ENCODE assay signal across 8 mouse cellular contexts in the genomic region with DNA sequence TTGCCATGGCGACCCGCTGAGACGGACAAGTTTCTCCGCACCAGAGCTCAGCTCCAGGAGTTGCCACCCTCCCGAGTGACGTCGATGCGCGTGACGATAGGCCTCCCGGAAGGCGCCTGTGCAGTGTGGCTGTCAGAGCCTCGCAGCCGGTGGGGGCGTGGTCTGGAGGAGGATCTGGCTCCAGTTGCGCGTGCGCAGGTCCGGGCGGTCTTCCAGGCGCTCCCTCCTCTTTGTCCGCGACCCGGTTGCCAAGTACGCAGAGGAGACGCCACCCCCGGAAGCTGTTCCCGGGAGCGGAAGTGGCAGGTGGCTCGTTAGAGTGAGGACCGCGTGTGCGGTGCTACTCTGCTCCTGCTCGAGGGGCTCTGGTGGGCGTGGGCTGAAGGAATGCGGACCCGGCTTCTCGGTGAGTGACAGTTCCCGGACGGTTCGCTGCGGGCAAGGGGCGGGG. TPM values are rescaled to one million over a fixed set of nuclear protein-coding genes. Genes with fewer than 3 reads are reported as not detected.
DNase-seq lines count a peak whose midpoint lies in the region; ATAC-seq and TF ChIP-seq lines count a peak whose summit lies in the region.

No protein-coding gene starts in this region.

- H3K4me1 ChIP-seq in bone marrow macrophage, adult 2 months (ENCODE audit: control insufficient read depth, insufficient read depth, low read length), result peaks cover 4% of the 10 kb centered on the region; the same call in 1 of the 2 replicates
- peaks cover 3% of the 10 kb centered on the region; the same call in 1 of the 2 replicates for H3K4me1 ChIP-seq in embryonic fibroblast, embryonic 13.5 days (ENCODE audit: control insufficient read depth, insufficient read depth, low read length)
- H3K4me1 ChIP-seq in kidney, embryonic 14.5 days (ENCODE audit: control insufficient read depth, insufficient read depth, low read length), result peaks cover 5% of the 10 kb centered on the region
- H3K4me1 ChIP-seq in limb, embryonic 15.5 days, result peaks cover 13% of the 10 kb centered on the region

- WGBS in kidney, embryonic 14.5 days, result under 1% methylated on average over 40 of the region's 43 CpGs
- under 1% methylated on average over 43 of the region's 43 CpGs for WGBS in limb, embryonic 15.5 days

- H3K4me2 ChIP-seq in kidney, embryonic 14.5 days (replicated peaks; ENCODE audit: low read depth, low read length), result peak overlapping the region; percentile 55
- peak overlapping the region; percentile 68 for H3K4me2 ChIP-seq in limb, embryonic 15.5 days

- no peaks in the 10 kb centered on the region for H3K27me3 ChIP-seq in kidney, embryonic 14.5 days (ENCODE audit: control insufficient read depth, insufficient read depth, low read length)
- no peaks in the 10 kb centered on the region for H3K27me3 ChIP-seq in limb, embryonic 15.5 days

- no peaks in the 10 kb centered on the region for H3K9me3 ChIP-seq in kidney, embryonic 14.5 days (ENCODE audit: control insufficient read depth, low read length)
- H3K9me3 ChIP-seq in limb, embryonic 15.5 days, result no peaks in the 10 kb centered on the region

- no peak overlapping the region; the same call in 1 of the 2 replicates for H3K27ac ChIP-seq in bone marrow macrophage, adult 2 months (ENCODE audit: insufficient read depth, low read depth, low read length)
- no peak overlapping the region for H3K27ac ChIP-seq in embryonic fibroblast, embryonic 13.5 days (ENCODE audit: insufficient read depth, low read length)
- H3K27ac ChIP-seq in kidney, embryonic 14.5 days (ENCODE audit: low read depth, low read length), result 0 out of 2 replicates have a peak overlapping the region, but pooled peaks have one; percentile 8
- peak overlapping the region; percentile 39; the same call in 1 of the 2 replicates for H3K27ac ChIP-seq in limb, embryonic 15.5 days

- peaks cover 22% of the 10 kb centered on the region for H3K36me3 ChIP-seq in kidney, embryonic 14.5 days (ENCODE audit: control insufficient read depth, insufficient read depth, low read length)
- peaks cover 19% of the 10 kb centered on the region for H3K36me3 ChIP-seq in limb, embryonic 15.5 days

- no peak for TF ChIP-seq POLR2A in bone marrow macrophage, adult 2 months (IDR thresholded peaks at IDR 0.05; ENCODE audit: borderline replicate concordance, low read depth, low read length)
- peak; percentile 68 for TF ChIP-seq POLR2A in embryonic fibroblast, embryonic 13.5 days (IDR thresholded peaks at IDR 0.05; ENCODE audit: low read depth, low read length)

- peak overlapping the region; percentile 78 for H3K4me3 ChIP-seq in bone marrow macrophage, adult 2 months (ENCODE audit: insufficient read depth, low read length)
- H3K4me3 ChIP-seq in embryonic fibroblast, embryonic 13.5 days (ENCODE audit: insufficient read depth, low read length), result peak overlapping the region; percentile 66
- peak overlapping the region; percentile 55 for H3K4me3 ChIP-seq in kidney, embryonic 14.5 days (ENCODE audit: low read length)
- peak overlapping the region; percentile 65 for H3K4me3 ChIP-seq in limb, embryonic 15.5 days

- peak overlapping the region; percentile 36; the same call in 1 of the 2 replicates for H3K9ac ChIP-seq in kidney, embryonic 14.5 days (ENCODE audit: low read depth, low read length)
- peak overlapping the region; percentile 31; the same call in 1 of the 2 replicates for H3K9ac ChIP-seq in limb, embryonic 15.5 days

- no peak for TF ChIP-seq CTCF in bone marrow macrophage, adult 2 months (IDR thresholded peaks at IDR 0.05; ENCODE audit: low read depth, low read length)
- no peak for TF ChIP-seq CTCF in embryonic fibroblast, embryonic 13.5 days (IDR thresholded peaks at IDR 0.05; ENCODE audit: borderline replicate concordance, insufficient read depth, low read length)

- ATAC-seq in kidney, embryonic 14.5 days (ENCODE audit: low FRiP score, low TSS enrichment), result peak; percentile 99
- peak; percentile 98 for ATAC-seq in limb, embryonic 15.5 days (ENCODE audit: insufficient number of reproducible peaks, low FRiP score, low TSS enrichment, low read depth)

- DNase-seq in A20 (ENCODE audit: low read depth, low spot score), result peak; percentile 98
- DNase-seq in heart, adult 9 months (ENCODE audit: low spot score in 2 of 2), result peak; percentile 99
- peak; percentile 96 to 98 for DNase-seq in monocyte, adult 2 months (ENCODE audit: low read depth in 1 of 2, low spot score in 2 of 2)
- DNase-seq in spleen, postnatal 36 days (ENCODE audit: low spot score in 2 of 2), result peak; percentile 98 to 99

RNA-seq across cellular contexts. Expression of gene Cmtr2, which starts 2.2 kb away (rescaled TPM):
- polyA plus RNA-seq in bone marrow macrophage, adult 2 months (2012; ENCODE audit: insufficient read depth, insufficient read length, missing spikeins), result 5.1 and 5.2 TPM in 2 replicates
- 6.8 and 7.0 TPM in 2 replicates for polyA plus RNA-seq in embryonic fibroblast, embryonic 13.5 days (2011; ENCODE audit: insufficient read length, low read depth, missing spikeins)
- 6.2 and 11.1 TPM in 2 replicates for polyA plus RNA-seq in kidney, embryonic 14.5 days (2014; fragmentation: Nextera tagmentation; extraction: Ambion mirVana)
- 7.2 and 8.5 TPM in 2 replicates for polyA plus RNA-seq in limb, embryonic 15.5 days (2015; fragmentation: Nextera tagmentation; extraction: Ambion mirVana)

RNA-seq across cellular contexts. Expression of gene Hydin, which starts 49.1 kb away (rescaled TPM):
- polyA plus RNA-seq in bone marrow macrophage, adult 2 months (2012; ENCODE audit: insufficient read depth, insufficient read length, missing spikeins), result 0.27 and 0.32 TPM in 2 replicates
- not detected in 2 replicates for polyA plus RNA-seq in embryonic fibroblast, embryonic 13.5 days (2011; ENCODE audit: insufficient read length, low read depth, missing spikeins)
- 0.16 TPM in 1 of 2 replicates, not detected in the other for polyA plus RNA-seq in kidney, embryonic 14.5 days (2014; fragmentation: Nextera tagmentation; extraction: Ambion mirVana)
- 0.01 and 0.07 TPM in 2 replicates for polyA plus RNA-seq in limb, embryonic 15.5 days (2015; fragmentation: Nextera tagmentation; extraction: Ambion mirVana)

RNA-seq across cellular contexts. Expression of gene Calb2, which starts 49.7 kb away (rescaled TPM):
- not detected in 2 replicates for polyA plus RNA-seq in bone marrow macrophage, adult 2 months (2012; ENCODE audit: insufficient read depth, insufficient read length, missing spikeins)
- polyA plus RNA-seq in embryonic fibroblast, embryonic 13.5 days (2011; ENCODE audit: insufficient read length, low read depth, missing spikeins), result not detected in 2 replicates
- polyA plus RNA-seq in kidney, embryonic 14.5 days (2014; fragmentation: Nextera tagmentation; extraction: Ambion mirVana), result 0.13 TPM in 1 of 2 replicates, not detected in the other
- polyA plus RNA-seq in limb, embryonic 15.5 days (2015; fragmentation: Nextera tagmentation; extraction: Ambion mirVana), result 2.8 and 3.0 TPM in 2 replicates

Comparison
In these comparisons a context has a peak if more than half of its experiments do, and no peak if none do; other contexts are left out.
1. H3K27ac ChIP-seq: peak in kidney, embryonic 14.5 days (single experiment) and limb, embryonic 15.5 days (single experiment); none in bone marrow macrophage, adult 2 months (single experiment) and embryonic fibroblast, embryonic 13.5 days (single experiment).
2. Peak in every context shown above with its lines, with median percentiles within 50 percentile points of each other: DNase-seq and H3K4me3 ChIP-seq.